In the genomic region with DNA sequence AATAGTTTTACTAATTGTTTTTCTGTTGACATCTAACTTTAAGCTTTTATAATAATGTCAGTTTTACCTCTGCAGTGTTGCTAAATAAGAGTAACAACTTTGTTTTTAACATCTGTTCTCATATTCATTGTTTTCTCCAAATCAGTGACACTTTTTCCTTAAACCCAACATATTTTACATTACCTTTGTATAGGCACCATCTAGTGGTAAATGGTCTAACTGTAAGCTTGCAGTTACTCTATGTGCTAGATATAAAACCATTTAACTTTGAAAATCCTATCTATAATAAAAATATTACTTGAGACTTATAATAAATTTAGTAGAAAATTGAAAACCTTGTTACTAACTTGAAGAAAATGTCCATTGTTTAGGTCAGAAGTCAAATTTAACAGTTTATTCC, we compare ENCODE assay signal across 26 mouse cellular contexts. TPM values are rescaled to one million over a fixed set of nuclear protein-coding genes. Genes with fewer than 3 reads are reported as not detected.
DNase-seq lines count a peak whose midpoint lies in the region; ATAC-seq and TF ChIP-seq lines count a peak whose summit lies in the region.
"Had no signal": no experiment of that assay in that cellular context is flagged by ENCODE, and none has a peak within 500 bp of the region (broad histone marks: within the 10 kb centered on the region; RNA-seq: fewer than 3 reads in every experiment).

No protein-coding gene starts in this region.

- no peak for ATAC-seq in forebrain, embryonic 14.5 days
- ATAC-seq in intestine, postnatal 0 days, result no peak
- ATAC-seq in intestine, embryonic 16.5 days, result no peak
- no peak for ATAC-seq in lung, postnatal 0 days
- ATAC-seq: midbrain, embryonic 15.5 days had no signal

- no peaks in the 10 kb centered on the region for H3K27me3 ChIP-seq in forebrain, embryonic 14.5 days (replicated peaks; ENCODE audit: control insufficient read depth, insufficient read depth, low read length)
- no peaks in the 10 kb centered on the region for H3K27me3 ChIP-seq in forebrain, embryonic 10.5 days (ENCODE audit: poor library complexity, severe bottlenecking)
- no peaks in the 10 kb centered on the region for H3K27me3 ChIP-seq in intestine, postnatal 0 days (replicated peaks; ENCODE audit: control insufficient read depth, insufficient read depth, low read length)
- no peaks in the 10 kb centered on the region for H3K27me3 ChIP-seq in intestine, embryonic 16.5 days (replicated peaks; ENCODE audit: control insufficient read depth, insufficient read depth, low read length)
- no peaks in the 10 kb centered on the region for H3K27me3 ChIP-seq in lung, postnatal 0 days (replicated peaks; ENCODE audit: insufficient read depth, low read length)
- H3K27me3 ChIP-seq: heart, embryonic 12.5 days; hindbrain, embryonic 13.5 days; limb, embryonic 15.5 days; liver, embryonic 15.5 days; midbrain, embryonic 15.5 days; neural tube, embryonic 13.5 days had no signal

- peak; percentile 27 for DNase-seq in forebrain, embryonic 14.5 days (ENCODE audit: low spot score)
- DNase-seq in forebrain, embryonic 10.5 days (ENCODE audit: extremely low spot score, low spot score), result no peak
- DNase-seq in lung, postnatal 0 days (ENCODE audit: low spot score), result no peak
- DNase-seq in lung, postnatal 10 days, result no peak
- no peak for DNase-seq in gastrocnemius, postnatal 25 days
- DNase-seq: adrenal gland, adult 2 months; cerebellum, adult 11-12 months; cerebellum, postnatal 10 days; gastrocnemius, postnatal 10 days; heart, adult 11 months; heart, postnatal 36 days; kidney, adult 9 months; kidney, postnatal 36 days; left cerebral cortex, postnatal 4 days; lung, postnatal 14 days; retina, postnatal 1 day; thymus, postnatal 14 days had no signal

- no peak overlapping the region for H3K4me3 ChIP-seq in forebrain, embryonic 14.5 days (ENCODE audit: low read depth, low read length)
- no peak overlapping the region for H3K4me3 ChIP-seq in forebrain, embryonic 10.5 days
- no peak overlapping the region for H3K4me3 ChIP-seq in intestine, postnatal 0 days (ENCODE audit: low read depth, low read length)
- no peak overlapping the region for H3K4me3 ChIP-seq in intestine, embryonic 16.5 days (ENCODE audit: low read length)
- no peak overlapping the region for H3K4me3 ChIP-seq in lung, postnatal 0 days (ENCODE audit: low read depth, low read length)
- H3K4me3 ChIP-seq: heart, embryonic 12.5 days; hindbrain, embryonic 13.5 days; limb, embryonic 15.5 days; liver, embryonic 15.5 days; midbrain, embryonic 15.5 days; myocyte; neural tube, embryonic 13.5 days had no signal

- no peaks in the 10 kb centered on the region for H3K9me3 ChIP-seq in forebrain, embryonic 14.5 days (replicated peaks; ENCODE audit: control insufficient read depth, low read length)
- H3K9me3 ChIP-seq in forebrain, embryonic 10.5 days, result no peaks in the 10 kb centered on the region; the same call in 1 of the 2 replicates
- H3K9me3 ChIP-seq in intestine, postnatal 0 days (ENCODE audit: control insufficient read depth), result no peaks in the 10 kb centered on the region
- H3K9me3 ChIP-seq in intestine, embryonic 16.5 days (ENCODE audit: control insufficient read depth, low read length), result no peaks in the 10 kb centered on the region
- H3K9me3 ChIP-seq in lung, postnatal 0 days (ENCODE audit: low read length), result no peaks in the 10 kb centered on the region
- H3K9me3 ChIP-seq: heart, embryonic 12.5 days; hindbrain, embryonic 13.5 days; limb, embryonic 15.5 days; liver, embryonic 15.5 days; midbrain, embryonic 15.5 days; neural tube, embryonic 13.5 days had no signal

- no peak overlapping the region for H3K9ac ChIP-seq in forebrain, embryonic 14.5 days (ENCODE audit: low read length)
- H3K9ac ChIP-seq in intestine, postnatal 0 days (ENCODE audit: low read depth, low read length), result no peak overlapping the region
- H3K9ac ChIP-seq in intestine, embryonic 16.5 days (ENCODE audit: low read depth, low read length), result no peak overlapping the region
- H3K9ac ChIP-seq in lung, postnatal 0 days (replicated peaks; ENCODE audit: low read depth), result no peak overlapping the region
- H3K9ac ChIP-seq: heart, embryonic 12.5 days; hindbrain, embryonic 13.5 days; limb, embryonic 15.5 days; liver, embryonic 15.5 days; midbrain, embryonic 15.5 days; neural tube, embryonic 13.5 days had no signal

- no peak for TF ChIP-seq EP300 in lung, postnatal 0 days (IDR thresholded peaks at IDR 0.05)

- H3K4me2 ChIP-seq in forebrain, embryonic 14.5 days (ENCODE audit: low read length), result no peak overlapping the region
- no peak overlapping the region for H3K4me2 ChIP-seq in intestine, postnatal 0 days (replicated peaks; ENCODE audit: low read depth)
- no peak overlapping the region for H3K4me2 ChIP-seq in intestine, embryonic 16.5 days (ENCODE audit: low read depth, low read length)
- H3K4me2 ChIP-seq in lung, postnatal 0 days (replicated peaks; ENCODE audit: low read depth, low read length), result no peak overlapping the region
- H3K4me2 ChIP-seq: heart, embryonic 12.5 days; hindbrain, embryonic 13.5 days; limb, embryonic 15.5 days; liver, embryonic 15.5 days; midbrain, embryonic 15.5 days; neural tube, embryonic 13.5 days had no signal

- no peaks in the 10 kb centered on the region for H3K4me1 ChIP-seq in forebrain, embryonic 14.5 days (ENCODE audit: control insufficient read depth, insufficient read depth, low read length)
- H3K4me1 ChIP-seq in forebrain, embryonic 10.5 days, result no peaks in the 10 kb centered on the region
- no peaks in the 10 kb centered on the region for H3K4me1 ChIP-seq in intestine, postnatal 0 days (replicated peaks; ENCODE audit: control insufficient read depth, insufficient read depth, low read length)
- no peaks in the 10 kb centered on the region for H3K4me1 ChIP-seq in intestine, embryonic 16.5 days (ENCODE audit: control insufficient read depth, insufficient read depth, low read length)
- no peaks in the 10 kb centered on the region for H3K4me1 ChIP-seq in lung, postnatal 0 days (ENCODE audit: insufficient read depth, low read depth, low read length)
- H3K4me1 ChIP-seq: heart, embryonic 12.5 days; hindbrain, embryonic 13.5 days; limb, embryonic 15.5 days; midbrain, embryonic 15.5 days; neural tube, embryonic 13.5 days had no signal

- no peak overlapping the region for H3K27ac ChIP-seq in forebrain, embryonic 14.5 days (ENCODE audit: low read depth, low read length)
- no peak overlapping the region for H3K27ac ChIP-seq in forebrain, embryonic 10.5 days
- no peak overlapping the region for H3K27ac ChIP-seq in intestine, postnatal 0 days (ENCODE audit: low read depth, low read length)
- H3K27ac ChIP-seq in intestine, embryonic 16.5 days (ENCODE audit: low read length), result no peak overlapping the region
- no peak overlapping the region for H3K27ac ChIP-seq in lung, postnatal 0 days (ENCODE audit: low read length)
- H3K27ac ChIP-seq: hindbrain, embryonic 13.5 days; limb, embryonic 15.5 days; liver, embryonic 15.5 days; midbrain, embryonic 15.5 days; neural tube, embryonic 13.5 days had no signal

- peak; percentile 38 for TF ChIP-seq CTCF in intestine, postnatal 0 days (IDR thresholded peaks at IDR 0.05; ENCODE audit: low read depth)
- peak; percentile 23; the same call in 1 of the 2 replicates for TF ChIP-seq CTCF in lung, postnatal 0 days (IDR thresholded peaks at IDR 0.05)

- peaks cover 5% of the 10 kb centered on the region; the same call in 1 of the 2 replicates for H3K36me3 ChIP-seq in forebrain, embryonic 14.5 days (ENCODE audit: control insufficient read depth, insufficient read depth, low read length)
- H3K36me3 ChIP-seq in forebrain, embryonic 10.5 days (replicated peaks), result peaks cover 80% of the 10 kb centered on the region
- peaks cover 10% of the 10 kb centered on the region for H3K36me3 ChIP-seq in intestine, postnatal 0 days (ENCODE audit: control insufficient read depth, insufficient read depth)
- H3K36me3 ChIP-seq in intestine, embryonic 16.5 days (ENCODE audit: control insufficient read depth, insufficient read depth, low read length), result 0 out of 2 replicates have a peak, but pooled peaks cover 2% of the 10 kb centered on the region
- H3K36me3 ChIP-seq in lung, postnatal 0 days (ENCODE audit: insufficient read depth, low read length), result peaks cover 7% of the 10 kb centered on the region; the same call in 1 of the 2 replicates
- H3K36me3 ChIP-seq: midbrain, embryonic 15.5 days had no signal

RNA-seq across cellular contexts. Expression of a gene that starts 15.2 kb away (rescaled TPM):
- polyA plus RNA-seq in forebrain, embryonic 14.5 days (2014; fragmentation: Nextera tagmentation; extraction: Ambion mirVana), result 59.3 and 62.2 TPM in 2 replicates
- 74.4 and 88.4 TPM in 2 replicates for polyA plus RNA-seq in forebrain, embryonic 10.5 days (2016; fragmentation: Nextera tagmentation; extraction: Ambion mirVana)
- 19.6 and 21.4 TPM in 2 replicates for polyA plus RNA-seq in intestine, postnatal 0 days (2015; fragmentation: Nextera tagmentation; extraction: Ambion mirVana)
- 34.6 and 35.3 TPM in 2 replicates for polyA plus RNA-seq in intestine, embryonic 16.5 days (2015; fragmentation: Nextera tagmentation; extraction: Ambion mirVana)
- polyA plus RNA-seq in lung, postnatal 0 days (2015; fragmentation: Nextera tagmentation; extraction: Ambion mirVana), result 29.8 and 31.7 TPM in 2 replicates
- total RNA-seq in gastrocnemius, postnatal 25 days (2021), result 10 to 100 TPM in 1 of 2 experiments, 1 to 10 TPM in 1; 8.3 to 10.4 TPM

RNA-seq across cellular contexts. Expression of a gene that starts 15.7 kb away (rescaled TPM):
- 154 and 183 TPM in 2 replicates for polyA plus RNA-seq in forebrain, embryonic 14.5 days (2014; fragmentation: Nextera tagmentation; extraction: Ambion mirVana)
- polyA plus RNA-seq in forebrain, embryonic 10.5 days (2016; fragmentation: Nextera tagmentation; extraction: Ambion mirVana), result 202 and 213 TPM in 2 replicates
- 66.6 and 74.1 TPM in 2 replicates for polyA plus RNA-seq in intestine, postnatal 0 days (2015; fragmentation: Nextera tagmentation; extraction: Ambion mirVana)
- polyA plus RNA-seq in intestine, embryonic 16.5 days (2015; fragmentation: Nextera tagmentation; extraction: Ambion mirVana), result 120 and 126 TPM in 2 replicates
- 90.7 and 95.2 TPM in 2 replicates for polyA plus RNA-seq in lung, postnatal 0 days (2015; fragmentation: Nextera tagmentation; extraction: Ambion mirVana)
- 10 to 100 TPM; 23.4 to 27.0 TPM for total RNA-seq in gastrocnemius, postnatal 25 days (2021)
